Mouse (Mus musculus) bone marrow macrophage, adult 2 months (primary cell): ENCODE measurements around the gene Chst8.

ENCODE experiments used
- CTCF ChIP-seq: IDR thresholded peaks from 2 replicates; pipeline ENCODE4 v1.5.1; 2012; ENCODE audit warnings: low read depth, mild to moderate bottlenecking, low read length, moderate library complexity
- POLR2A ChIP-seq: IDR thresholded peaks from 2 replicates; pipeline ENCODE4 v1.6.1; 2012; ENCODE audit warnings: mild to moderate bottlenecking, low read depth, low read length, borderline replicate concordance

DNA sequence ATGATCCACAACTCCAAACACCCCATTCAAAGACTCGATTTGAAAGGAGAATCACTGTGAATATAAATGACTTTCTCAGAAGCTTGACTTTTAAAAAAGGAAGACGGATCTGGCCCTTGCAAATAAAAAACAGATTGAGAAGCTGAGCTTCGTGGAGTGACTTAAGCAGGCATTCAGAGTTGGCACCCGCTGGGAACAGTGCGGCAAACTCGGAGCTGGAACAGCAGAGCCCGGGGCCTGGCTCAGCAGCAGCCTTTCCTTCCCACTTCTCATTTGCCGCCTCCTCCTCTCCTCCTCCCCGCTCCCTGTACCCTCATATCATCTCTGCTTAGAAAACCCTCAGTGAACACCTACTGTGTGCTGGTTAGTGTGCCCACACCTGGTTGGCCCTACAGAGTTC is 34.1 kb downstream of the Chst8 start:
- TF ChIP-seq CTCF, result no peak
- TF ChIP-seq POLR2A, result no peak
